Mouse (Mus musculus) gastrocnemius, adult 2 months (tissue): ENCODE results near the gene Vkorc1l1. TPM values are rescaled to one million over a fixed set of nuclear protein-coding genes. Genes with fewer than 3 reads are reported as not detected.
A peak's percentile ranks its signal among the peaks of the same experiment; 100 is the strongest.

Experiments used
- DNase-seq: peaks from one replicate; pipeline ENCODE4 v3.0.0; 2022
- H3K27ac ChIP-seq: fragments of 200-600 bp; 2 replicates; pipeline ENCODE4 v1.8.1; 2022; ENCODE audit warnings: mild to moderate bottlenecking
- H3K4me3 ChIP-seq: fragments of 200-600 bp; 2 replicates; pipeline ENCODE4 v1.8.1; 2022; ENCODE audit warnings: mild to moderate bottlenecking, moderate library complexity
- CTCF ChIP-seq: fragments of 200-600 bp; IDR thresholded peaks from 2 replicates; pipeline ENCODE4 v1.8.1; 2022; ENCODE audit warnings: antibody characterized with exemption, mild to moderate bottlenecking, moderate library complexity
- intact Hi-C: fragments of 180-260 bp; cut with DNase I; formaldehyde crosslinking; loops from one replicate; pipeline ENCODE4 v1.15.1; 2025
- total RNA-seq, 2 experiments: library from RNA; stranded (reverse); gene quantifications; 2 replicates each; pipeline ENCODE4 v1.2.3; 2021

Gene Vkorc1l1
- total RNA-seq, 2 experiments from 2014 or later = 21.4 to 22.9 TPM

- H3K27ac ChIP-seq = no peak overlapping the region
- no peak overlapping the region for H3K4me3 ChIP-seq
- DNase-seq = no peak
- intact Hi-C loops = no loop called here
- no peak for TF ChIP-seq CTCF
Observed at GRCm38 (mm10) chr5:129952143-129952542, 10.4 kb downstream of the Vkorc1l1 start.

GRCm38 (mm10) chr5:129954473-129955254 lies 12.9 kb downstream of the Vkorc1l1 start:
- intact Hi-C loops = no loop called here
- peak; percentile 91 for DNase-seq
- Histone ChIP-seq H3K4me3 (peak overlapping the region; percentile 13; the same call in 1 of the 2 replicates), H3K27ac (peak overlapping the region; percentile 84)
- TF ChIP-seq CTCF = no peak

GRCm38 (mm10) chr5:129955792-129956191 lies 14.0 kb downstream of the Vkorc1l1 start:
- no peak for DNase-seq
- H3K27ac ChIP-seq = 0 out of 2 replicates have a peak overlapping the region, but pooled peaks have one; percentile 84
- intact Hi-C loops = no loop called here
- TF ChIP-seq CTCF = no peak
- no peak overlapping the region for H3K4me3 ChIP-seq

- no peak for DNase-seq
- intact Hi-C loops = no loop called here
- TF ChIP-seq CTCF = no peak
- Histone ChIP-seq H3K4me3 (no peak overlapping the region), H3K27ac (no peak overlapping the region)
Observed at GRCm38 (mm10) chr5:129963224-129963623, 21.5 kb downstream of the Vkorc1l1 start.

GRCm38 (mm10) chr5:129966448-129966847 lies 24.7 kb downstream of the Vkorc1l1 start:
- intact Hi-C loops = no loop called here
- Histone ChIP-seq H3K27ac (peak overlapping the region; percentile 32), H3K4me3 (no peak overlapping the region)
- no peak for DNase-seq
- TF ChIP-seq CTCF = no peak

GRCm38 (mm10) chr5:129968417-129968816 lies 26.6 kb downstream of the Vkorc1l1 start:
- no peak for DNase-seq
- TF ChIP-seq CTCF = no peak
- Histone ChIP-seq H3K4me3 (no peak overlapping the region), H3K27ac (no peak overlapping the region)
- intact Hi-C loops = no loop called here

- DNase-seq = no peak
- Histone ChIP-seq H3K4me3 (no peak overlapping the region), H3K27ac (no peak overlapping the region; the same call in 1 of the 2 replicates)
- intact Hi-C loops = no loop called here
- no peak for TF ChIP-seq CTCF
Observed at GRCm38 (mm10) chr5:129971491-129971890, 29.7 kb downstream of the Vkorc1l1 start.

GRCm38 (mm10) chr5:129974354-129974753 lies 32.6 kb downstream of the Vkorc1l1 start:
- DNase-seq = no peak
- no peak overlapping the region for H3K27ac ChIP-seq
- H3K4me3 ChIP-seq = no peak overlapping the region
- intact Hi-C loops = no loop called here
- TF ChIP-seq CTCF = no peak

GRCm38 (mm10) chr5:129974866-129975311 lies 33.1 kb downstream of the Vkorc1l1 start:
- intact Hi-C loops = no loop called here
- TF ChIP-seq CTCF = no peak
- no peak for DNase-seq
- no peak overlapping the region for H3K4me3 ChIP-seq
- no peak overlapping the region for H3K27ac ChIP-seq

- intact Hi-C loops = no loop called here
- Histone ChIP-seq H3K4me3 (no peak overlapping the region), H3K27ac (no peak overlapping the region)
- no peak for TF ChIP-seq CTCF
- DNase-seq = no peak
Observed at GRCm38 (mm10) chr5:129977768-129978167, 36.0 kb downstream of the Vkorc1l1 start.

- Histone ChIP-seq H3K27ac (no peak overlapping the region), H3K4me3 (no peak overlapping the region)
- no peak for DNase-seq
- no peak for TF ChIP-seq CTCF
- intact Hi-C loops = no loop called here
Observed at GRCm38 (mm10) chr5:129978608-129979007, 36.8 kb downstream of the Vkorc1l1 start.

- TF ChIP-seq CTCF = no peak
- no peak for DNase-seq
- intact Hi-C loops = no loop called here
- Histone ChIP-seq H3K27ac (no peak overlapping the region), H3K4me3 (no peak overlapping the region)
Observed at GRCm38 (mm10) chr5:129980216-129980615, 38.4 kb downstream of the Vkorc1l1 start.

- no peak for DNase-seq
- TF ChIP-seq CTCF = no peak
- intact Hi-C loops = no loop called here
- no peak overlapping the region for H3K27ac ChIP-seq
- H3K4me3 ChIP-seq = no peak overlapping the region
Observed at GRCm38 (mm10) chr5:129989376-129989775, 47.6 kb downstream of the Vkorc1l1 start.

GRCm38 (mm10) chr5:129991898-129992297 lies 50.1 kb downstream of the Vkorc1l1 start:
- Histone ChIP-seq H3K27ac (no peak overlapping the region), H3K4me3 (no peak overlapping the region)
- DNase-seq = no peak
- TF ChIP-seq CTCF = no peak
- intact Hi-C loops = no loop called here
